Mouse (Mus musculus): ENCODE results near the gene Fam193a. TPM values are rescaled to one million over a fixed set of nuclear protein-coding genes. Genes with fewer than 3 reads are reported as not detected.

Gene Fam193a
- polyA plus RNA-seq, 1 experiment from 2014 or later = 3.2 TPM

- Histone ChIP-seq H3K36me3 (replicated peaks) (peaks cover 35% of the 10 kb centered on the region), H3K27me3 (no peaks in the 10 kb centered on the region), H3K4me2 (no peak overlapping the region), H3K4me3 (replicated peaks) (no peak overlapping the region), H3K27ac (replicated peaks) (no peak overlapping the region), H3K4me1 (replicated peaks) (peaks cover 45% of the 10 kb centered on the region), H3K9me3 (replicated peaks) (no peaks in the 10 kb centered on the region), H3K9ac (no peak overlapping the region)
- WGBS (ENCODE audit: insufficient replicate concordance) = 76% methylated on average over 6 of the region's 6 CpGs
- no peak for ATAC-seq (ENCODE audit: insufficient read depth)
These were observed 29.5 kb upstream of the Fam193a start for GRCm38 (mm10) chr5:34340246-34340645.

- Histone ChIP-seq H3K36me3 (replicated peaks) (peaks cover 97% of the 10 kb centered on the region), H3K9me3 (replicated peaks) (no peaks in the 10 kb centered on the region), H3K27ac (replicated peaks) (no peak overlapping the region), H3K27me3 (no peaks in the 10 kb centered on the region), H3K4me1 (replicated peaks) (0 out of 2 replicates have a peak, but pooled peaks cover 4% of the 10 kb centered on the region), H3K4me2 (no peak overlapping the region), H3K4me3 (replicated peaks) (no peak overlapping the region), H3K9ac (no peak overlapping the region)
- WGBS (ENCODE audit: insufficient replicate concordance) = 83% methylated on average over 3 of the region's 3 CpGs
- no peak for ATAC-seq (ENCODE audit: insufficient read depth)
These were observed 17.6 kb upstream of the Fam193a start for GRCm38 (mm10) chr5:34352084-34352631.

GRCm38 (mm10) chr5:34360261-34360660 lies 9.5 kb upstream of the Fam193a start:
- ATAC-seq (ENCODE audit: insufficient read depth) = no peak

GRCm38 (mm10) chr5:34363115-34363514 lies 6.6 kb upstream of the Fam193a start:
- no peaks in the 10 kb centered on the region for H3K27me3 ChIP-seq

More at GRCm38 (mm10) chr5:34360261-34360660, 9.5 kb upstream of the Fam193a start:
- no peak overlapping the region for H3K4me2 ChIP-seq
- no peak overlapping the region for H3K9ac ChIP-seq
- no peaks in the 10 kb centered on the region for H3K27me3 ChIP-seq
- no peaks in the 10 kb centered on the region for H3K9me3 ChIP-seq (replicated peaks)
- H3K27ac ChIP-seq (replicated peaks) = no peak overlapping the region
- peaks cover 79% of the 10 kb centered on the region for H3K36me3 ChIP-seq (replicated peaks)
- H3K4me3 ChIP-seq (replicated peaks) = no peak overlapping the region
- WGBS (ENCODE audit: insufficient replicate concordance) = 89% methylated on average over 3 of the region's 3 CpGs
- no peaks in the 10 kb centered on the region for H3K4me1 ChIP-seq (replicated peaks)

GRCm38 (mm10) chr5:34368551-34369290 lies 1.0 kb upstream of the Fam193a start:
- H3K27me3 ChIP-seq = no peaks in the 10 kb centered on the region
- peaks cover 31% of the 10 kb centered on the region for H3K4me1 ChIP-seq (replicated peaks)
- no peaks in the 10 kb centered on the region for H3K9me3 ChIP-seq (replicated peaks)
- H3K4me3 ChIP-seq (replicated peaks) = peak overlapping the region; percentile 87
- H3K36me3 ChIP-seq (replicated peaks) = peaks cover 8% of the 10 kb centered on the region
- 56% methylated on average over 7 of the region's 7 CpGs for WGBS (ENCODE audit: insufficient replicate concordance)
- peak overlapping the region; percentile 83 for H3K9ac ChIP-seq
- peak overlapping the region; percentile 82 for H3K4me2 ChIP-seq
- peak overlapping the region; percentile 53 for H3K27ac ChIP-seq (replicated peaks)
- ATAC-seq (ENCODE audit: insufficient read depth) = no peak

More at GRCm38 (mm10) chr5:34363115-34363514, 6.6 kb upstream of the Fam193a start:
- Histone ChIP-seq H3K9ac (no peak overlapping the region), H3K4me3 (replicated peaks) (no peak overlapping the region), H3K36me3 (replicated peaks) (peaks cover 51% of the 10 kb centered on the region), H3K9me3 (replicated peaks) (no peaks in the 10 kb centered on the region), H3K27ac (replicated peaks) (no peak overlapping the region), H3K4me1 (replicated peaks) (no peaks in the 10 kb centered on the region), H3K4me2 (no peak overlapping the region)
- ATAC-seq (ENCODE audit: insufficient read depth) = no peak

- Histone ChIP-seq H3K4me3 (replicated peaks) (peak overlapping the region; percentile 87), H3K4me1 (replicated peaks) (peaks cover 40% of the 10 kb centered on the region), H3K9me3 (replicated peaks) (no peaks in the 10 kb centered on the region), H3K27ac (replicated peaks) (peak overlapping the region; percentile 79), H3K36me3 (replicated peaks) (no peaks in the 10 kb centered on the region), H3K9ac (peak overlapping the region; percentile 83), H3K4me2 (peak overlapping the region; percentile 82), H3K27me3 (no peaks in the 10 kb centered on the region)
- peak; percentile 11 for ATAC-seq (ENCODE audit: insufficient read depth)
- whole genome bisulfite sequencing (ENCODE audit: insufficient replicate concordance) = under 1% methylated on average over 82 of the region's 114 CpGs
These were observed 490 bp downstream of the Fam193a start for GRCm38 (mm10) chr5:34370022-34370823.

- Histone ChIP-seq H3K9ac (peak overlapping the region; percentile 83), H3K4me1 (replicated peaks) (peaks cover 40% of the 10 kb centered on the region), H3K9me3 (replicated peaks) (no peaks in the 10 kb centered on the region), H3K4me3 (replicated peaks) (peak overlapping the region; percentile 87), H3K4me2 (peak overlapping the region; percentile 82), H3K36me3 (replicated peaks) (no peaks in the 10 kb centered on the region), H3K27me3 (no peaks in the 10 kb centered on the region), H3K27ac (replicated peaks) (peak overlapping the region; percentile 79; the same call in 1 of the 2 replicates)
- 28% methylated on average over 8 of the region's 8 CpGs for WGBS (ENCODE audit: insufficient replicate concordance)
- ATAC-seq (ENCODE audit: insufficient read depth) = no peak
These were observed 1.1 kb downstream of the Fam193a start for GRCm38 (mm10) chr5:34370840-34371239.

GRCm38 (mm10) chr5:34372141-34372540 lies 2.4 kb downstream of the Fam193a start:
- H3K27ac ChIP-seq (replicated peaks) = no peak overlapping the region
- H3K36me3 ChIP-seq (replicated peaks) = no peaks in the 10 kb centered on the region
- H3K4me2 ChIP-seq = no peak overlapping the region
- H3K27me3 ChIP-seq = no peaks in the 10 kb centered on the region
- no peak overlapping the region for H3K9ac ChIP-seq
- no peaks in the 10 kb centered on the region for H3K9me3 ChIP-seq (replicated peaks)
- no peak overlapping the region; the same call in 1 of the 2 replicates for H3K4me3 ChIP-seq (replicated peaks)
- peaks cover 45% of the 10 kb centered on the region for H3K4me1 ChIP-seq (replicated peaks)
- no peak for ATAC-seq (ENCODE audit: insufficient read depth)

- no peaks in the 10 kb centered on the region for H3K27me3 ChIP-seq
- no peak overlapping the region for H3K4me2 ChIP-seq
- no peak for ATAC-seq (ENCODE audit: insufficient read depth)
- H3K9me3 ChIP-seq (replicated peaks) = no peaks in the 10 kb centered on the region
- H3K27ac ChIP-seq (replicated peaks) = no peak overlapping the region
- no peaks in the 10 kb centered on the region for H3K36me3 ChIP-seq (replicated peaks)
- H3K4me3 ChIP-seq (replicated peaks) = no peak overlapping the region
- H3K4me1 ChIP-seq (replicated peaks) = peaks cover 47% of the 10 kb centered on the region
- no peak overlapping the region for H3K9ac ChIP-seq
These were observed 2.8 kb downstream of the Fam193a start for GRCm38 (mm10) chr5:34372541-34372940.

- H3K27ac ChIP-seq (replicated peaks) = no peak overlapping the region
- no peak for ATAC-seq (ENCODE audit: insufficient read depth)
- no peaks in the 10 kb centered on the region for H3K27me3 ChIP-seq
- H3K4me1 ChIP-seq (replicated peaks) = peaks cover 28% of the 10 kb centered on the region
- H3K9ac ChIP-seq = no peak overlapping the region
- H3K9me3 ChIP-seq (replicated peaks) = no peaks in the 10 kb centered on the region
- H3K4me2 ChIP-seq = no peak overlapping the region
- no peaks in the 10 kb centered on the region for H3K36me3 ChIP-seq (replicated peaks)
- H3K4me3 ChIP-seq (replicated peaks) = no peak overlapping the region
These were observed 9.1 kb downstream of the Fam193a start for GRCm38 (mm10) chr5:34378787-34379186.

- H3K27me3 ChIP-seq = no peaks in the 10 kb centered on the region
- ATAC-seq (ENCODE audit: insufficient read depth) = no peak
- H3K4me2 ChIP-seq = no peak overlapping the region
- H3K4me1 ChIP-seq (replicated peaks) = peaks cover 15% of the 10 kb centered on the region
- H3K4me3 ChIP-seq (replicated peaks) = no peak overlapping the region
- no peaks in the 10 kb centered on the region for H3K9me3 ChIP-seq (replicated peaks)
- H3K36me3 ChIP-seq (replicated peaks) = peaks cover 10% of the 10 kb centered on the region
- no peak overlapping the region for H3K27ac ChIP-seq (replicated peaks)
- 62% methylated on average over 2 of the region's 2 CpGs for WGBS (ENCODE audit: insufficient replicate concordance)
- H3K9ac ChIP-seq = no peak overlapping the region
These were observed 12.0 kb downstream of the Fam193a start for GRCm38 (mm10) chr5:34381700-34382099.
